Mouse (Mus musculus): ENCODE data around the gene Cry2.

DNA sequence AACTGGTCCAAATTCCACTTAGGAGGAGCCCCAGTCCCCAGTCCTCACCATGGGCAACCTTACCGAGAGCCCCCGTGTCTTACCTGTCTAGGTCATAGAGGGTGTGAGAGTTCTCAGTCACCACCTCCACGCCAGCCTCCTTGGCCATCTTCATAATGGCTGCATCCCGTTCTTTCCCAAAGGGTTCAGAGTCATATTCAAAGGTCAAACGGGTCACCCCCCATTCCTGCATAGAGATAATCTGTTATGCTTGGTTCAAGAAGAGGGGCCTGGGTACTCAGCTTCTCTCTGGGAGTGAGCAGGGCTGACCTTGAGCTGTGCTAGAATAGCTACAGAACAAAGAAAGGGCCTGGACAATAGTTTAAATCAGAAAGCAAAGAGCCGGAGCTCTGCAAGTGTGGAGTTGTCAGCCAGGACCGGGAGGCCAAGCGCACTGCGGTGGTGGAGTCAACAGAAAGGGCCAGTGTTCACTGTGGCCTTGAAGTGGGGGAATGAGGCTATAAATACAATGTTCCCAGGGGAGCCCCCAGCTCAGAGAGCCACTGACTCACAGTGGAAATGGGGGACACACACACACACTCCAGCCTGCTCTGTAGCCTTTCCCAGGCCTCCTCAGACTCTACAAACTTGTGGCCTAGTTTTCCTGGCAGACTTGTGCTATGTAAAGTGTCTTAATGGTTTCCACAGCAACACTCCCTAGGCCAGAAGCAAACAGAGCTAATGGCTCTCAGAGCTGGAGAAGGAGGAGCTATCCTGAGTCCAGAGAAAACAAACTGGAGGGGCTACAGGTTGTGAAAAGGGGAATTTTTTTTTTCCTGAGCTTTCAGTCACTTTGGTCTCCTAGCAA is 9.2 kb downstream of the Cry2 start:
- TF ChIP-seq CTCF (IDR thresholded peaks at IDR 0.05), result no peak
- TF ChIP-seq POLR2A (IDR thresholded peaks at IDR 0.05; ENCODE audit: insufficient read depth, low read depth, low read length), result peak; percentile 50
- TF ChIP-seq EP300 (IDR thresholded peaks at IDR 0.05; ENCODE audit: insufficient read depth, low read depth, low read length), result peak; percentile 66; the same call in 1 of the 2 replicates
